Mouse (Mus musculus) adrenal gland, adult 18-20 months (tissue): ENCODE measurements around the gene Lrpprc. TPM values are rescaled to one million over a fixed set of nuclear protein-coding genes. Genes with fewer than 3 reads are reported as not detected.

Experiments
- DNase-seq, 2 experiments: peaks; one replicate each; pipeline ENCODE4 v3.0.0; 2021 to 2022; ENCODE audit warnings: low spot score in 2 of 2
- total RNA-seq, 2 experiments: library from RNA; stranded (reverse); gene quantifications; 1 replicate in 1 of 2; 2 replicates in 1 of 2; pipeline ENCODE4 v1.2.3; 2021

Gene Lrpprc
- total RNA-seq, 2 experiments from 2014 or later = 71.2 to 74.9 TPM

GRCm38 (mm10) chr17:84717416-84717815, 73.2 kb downstream of the Lrpprc start:
- DNase-seq = no peak

- DNase-seq = no peak
Observed at GRCm38 (mm10) chr17:84716252-84716872, 74.2 kb downstream of the Lrpprc start.

- DNase-seq = no peak
Observed at GRCm38 (mm10) chr17:84714930-84715329, 75.7 kb downstream of the Lrpprc start.

- no peak for DNase-seq
Observed at GRCm38 (mm10) chr17:84713563-84714164, 76.9 kb downstream of the Lrpprc start.

GRCm38 (mm10) chr17:84709403-84709851, 81.2 kb downstream of the Lrpprc start:
- no peak for DNase-seq

- DNase-seq = no peak
Observed at GRCm38 (mm10) chr17:84708818-84709217, 81.8 kb downstream of the Lrpprc start.

GRCm38 (mm10) chr17:84707407-84707806, 83.2 kb downstream of the Lrpprc start:
- no peak for DNase-seq

GRCm38 (mm10) chr17:84698727-84699126, 91.9 kb downstream of the Lrpprc start:
- peak; percentile 32 to 36 for DNase-seq

GRCm38 (mm10) chr17:84696537-84696936, 94.1 kb downstream of the Lrpprc start:
- no peak for DNase-seq

GRCm38 (mm10) chr17:84693741-84694140, 96.8 kb downstream of the Lrpprc start:
- no peak for DNase-seq

- no peak for DNase-seq
Observed at GRCm38 (mm10) chr17:84690111-84690510, 100.5 kb downstream of the Lrpprc start.

- DNase-seq = no peak
Observed at GRCm38 (mm10) chr17:84689316-84689715, 101.3 kb downstream of the Lrpprc start.

GRCm38 (mm10) chr17:84688834-84689233, 101.8 kb downstream of the Lrpprc start:
- peak in 1 of 2 experiments; percentile 53 for DNase-seq

GRCm38 (mm10) chr17:84687994-84688393, 102.6 kb downstream of the Lrpprc start:
- DNase-seq = no peak

- no peak for DNase-seq
Observed at GRCm38 (mm10) chr17:84685286-84685685, 105.3 kb downstream of the Lrpprc start.

- no peak for DNase-seq
Observed at GRCm38 (mm10) chr17:84684284-84684683, 106.3 kb downstream of the Lrpprc start.

GRCm38 (mm10) chr17:84682734-84683717, 107.6 kb downstream of the Lrpprc start, which contains the start of gene Abcg5:
TSS of gene Abcg5 (minus strand) at chr17:84683011.
- DNase-seq = no peak

- no peak for DNase-seq
Observed at GRCm38 (mm10) chr17:84681670-84682069, 108.9 kb downstream of the Lrpprc start.

- DNase-seq = no peak
Observed at GRCm38 (mm10) chr17:84677595-84677994, 113.0 kb downstream of the Lrpprc start.

GRCm38 (mm10) chr17:84675951-84676366, 114.6 kb downstream of the Lrpprc start, which contains the start of gene Abcg8:
TSS of gene Abcg8 (plus strand) at chr17:84676302.
- no peak for DNase-seq

GRCm38 (mm10) chr17:84675204-84675603, 115.4 kb downstream of the Lrpprc start:
- DNase-seq = no peak
